Mouse (Mus musculus): Measurements from ENCODE around the gene Tecpr2.

GRCm38 (mm10) chr12:110870107-110870506, 19.0 kb upstream of the Tecpr2 start:
- no peak for TF ChIP-seq POLR2A (IDR thresholded peaks at IDR 0.05; ENCODE audit: insufficient read depth, low read depth, low read length)
- no peak for TF ChIP-seq CTCF (IDR thresholded peaks at IDR 0.05)
- no peak for TF ChIP-seq EP300 (IDR thresholded peaks at IDR 0.05; ENCODE audit: insufficient read depth, low read depth, low read length)

All from heart, adult 2 months (tissue).